ENCODE assay signal across 9 mouse cellular contexts in the genomic region with DNA sequence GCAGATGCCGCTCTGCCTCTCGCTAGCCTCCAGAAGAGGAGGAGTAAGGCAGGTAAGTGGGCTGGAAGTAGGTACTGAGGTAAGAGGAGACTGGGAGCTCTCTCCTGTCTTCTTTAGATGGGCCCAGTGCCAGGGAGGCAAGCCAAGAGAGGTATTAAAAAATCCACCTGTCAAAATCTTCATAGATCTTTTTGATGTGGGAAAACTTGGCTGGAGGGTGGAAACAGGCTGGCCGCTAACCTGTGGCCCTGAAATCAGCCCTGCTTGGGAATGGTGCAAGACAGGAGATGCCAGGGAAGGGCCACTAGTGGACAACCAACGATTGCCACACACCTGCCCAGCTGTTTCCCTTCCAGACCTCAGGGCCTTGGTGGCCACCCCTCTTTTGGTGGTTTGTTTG. TPM values are rescaled to one million over a fixed set of nuclear protein-coding genes. Genes with fewer than 3 reads are reported as not detected.
A peak's percentile ranks its signal among the peaks of the same experiment; 100 is the strongest.
DNase-seq lines count a peak whose midpoint lies in the region; ATAC-seq lines count a peak whose summit lies in the region.
"Had no signal": no experiment of that assay in that cellular context is flagged by ENCODE, and none has a peak within 500 bp of the region (broad histone marks: within the 10 kb centered on the region; RNA-seq: fewer than 3 reads in every experiment).

No protein-coding gene starts in this region.

- 87% methylated on average over 4 of the region's 4 CpGs for whole genome bisulfite sequencing in heart, embryonic 14.5 days
- WGBS in embryonic facial prominence, embryonic 15.5 days, result 78% methylated on average over 4 of the region's 4 CpGs
- WGBS in liver, embryonic 15.5 days (ENCODE audit: insufficient replicate concordance), result 76% methylated on average over 4 of the region's 4 CpGs

- DNase-seq in heart, adult 9 months (ENCODE audit: low spot score in 2 of 2), result no peak
- no peak for DNase-seq in urinary bladder, postnatal 4 days (ENCODE audit: low spot score in 2 of 2)
- DNase-seq in gastrocnemius, adult 8-10 months (ENCODE audit: low spot score in 2 of 2), result no peak
- no peak for DNase-seq in layer of hippocampus, adult 8-10 months (ENCODE audit: low spot score in 2 of 2)

- H3K9me3 ChIP-seq in heart, embryonic 14.5 days (ENCODE audit: control insufficient read depth, low read length), result no peaks in the 10 kb centered on the region
- H3K9me3 ChIP-seq in embryonic facial prominence, embryonic 15.5 days (replicated peaks), result no peaks in the 10 kb centered on the region
- H3K9me3 ChIP-seq in liver, embryonic 15.5 days (replicated peaks), result no peaks in the 10 kb centered on the region

- no peaks in the 10 kb centered on the region for H3K27me3 ChIP-seq in heart, embryonic 14.5 days (ENCODE audit: control insufficient read depth, insufficient read depth, low read length)
- no peaks in the 10 kb centered on the region for H3K27me3 ChIP-seq in embryonic facial prominence, embryonic 15.5 days
- H3K27me3 ChIP-seq in liver, embryonic 15.5 days, result no peaks in the 10 kb centered on the region
- H3K27me3 ChIP-seq: Patski had no signal

- peaks cover 33 to 47% of the 10 kb centered on the region in 2 experiments for H3K4me1 ChIP-seq in heart, embryonic 14.5 days (ENCODE audit: control insufficient read depth in 2 of 2, insufficient read depth in 2 of 2, low read length in 2 of 2)
- H3K4me1 ChIP-seq in brown adipose tissue, adult 24 weeks (ENCODE audit: control insufficient read depth, insufficient read depth, insufficient read length, low read length), result peaks cover 13% of the 10 kb centered on the region
- peaks cover 37% of the 10 kb centered on the region for H3K4me1 ChIP-seq in embryonic facial prominence, embryonic 15.5 days
- peaks cover 53% of the 10 kb centered on the region for H3K4me1 ChIP-seq in liver, embryonic 15.5 days (replicated peaks)

- H3K27ac ChIP-seq in heart, embryonic 14.5 days (replicated peaks in 1 of 2; ENCODE audit: control insufficient read depth in 1 of 2, insufficient read depth in 1 of 2, low read depth in 2 of 2, low read length in 2 of 2), result no peak overlapping the region
- peak overlapping the region; percentile 85 for H3K27ac ChIP-seq in brown adipose tissue, adult 24 weeks (replicated peaks; ENCODE audit: low read depth, low read length)
- H3K27ac ChIP-seq in embryonic facial prominence, embryonic 15.5 days (replicated peaks), result 0 out of 2 replicates have a peak overlapping the region, but pooled peaks have one; percentile 4
- H3K27ac ChIP-seq in liver, embryonic 15.5 days (replicated peaks), result peak overlapping the region; percentile 96

- ATAC-seq in heart, embryonic 14.5 days (ENCODE audit: insufficient number of reproducible peaks, insufficient read depth, low FRiP score, low read depth), result no peak
- ATAC-seq in embryonic facial prominence, embryonic 15.5 days (ENCODE audit: insufficient number of reproducible peaks, low FRiP score, low TSS enrichment, low read depth), result no peak
- no peak for ATAC-seq in liver, embryonic 15.5 days (ENCODE audit: insufficient read depth)
- ATAC-seq: Patski had no signal

- H3K9ac ChIP-seq in heart, embryonic 14.5 days (ENCODE audit: low read length), result peak overlapping the region; percentile 95; the same call in 1 of the 2 replicates
- H3K9ac ChIP-seq in embryonic facial prominence, embryonic 15.5 days, result no peak overlapping the region
- peak overlapping the region; percentile 100; the same call in 1 of the 2 replicates for H3K9ac ChIP-seq in liver, embryonic 15.5 days

- peak overlapping the region in 1 of 2 experiments; percentile 86; a peak in 2 of 4 replicates for H3K4me3 ChIP-seq in heart, embryonic 14.5 days (ENCODE audit: control insufficient read depth in 1 of 2, insufficient read depth in 1 of 2, low read depth in 1 of 2, low read length in 2 of 2)
- peak overlapping the region; percentile 98 for H3K4me3 ChIP-seq in brown adipose tissue, adult 24 weeks (ENCODE audit: insufficient read depth, low read depth, low read length)
- H3K4me3 ChIP-seq in embryonic facial prominence, embryonic 15.5 days (replicated peaks), result 0 out of 2 replicates have a peak overlapping the region, but pooled peaks have one; percentile 2
- H3K4me3 ChIP-seq in liver, embryonic 15.5 days (replicated peaks), result peak overlapping the region; percentile 100

- H3K36me3 ChIP-seq in heart, embryonic 14.5 days (ENCODE audit: control insufficient read depth, insufficient read depth, low read length), result peaks cover 40% of the 10 kb centered on the region
- peaks cover 8% of the 10 kb centered on the region; the same call in 1 of the 2 replicates for H3K36me3 ChIP-seq in embryonic facial prominence, embryonic 15.5 days
- peaks cover 28% of the 10 kb centered on the region for H3K36me3 ChIP-seq in liver, embryonic 15.5 days (replicated peaks)

- H3K4me2 ChIP-seq in heart, embryonic 14.5 days (ENCODE audit: low read length), result peak overlapping the region; percentile 86
- H3K4me2 ChIP-seq in embryonic facial prominence, embryonic 15.5 days (replicated peaks), result peak overlapping the region; percentile 82; the same call in 1 of the 2 replicates
- peak overlapping the region; percentile 89 for H3K4me2 ChIP-seq in liver, embryonic 15.5 days

RNA-seq across cellular contexts. Expression of a gene that starts 1.5 kb away (rescaled TPM):
- polyA plus RNA-seq in heart, embryonic 14.5 days (2014; fragmentation: Nextera tagmentation; extraction: Ambion mirVana), result 127 and 135 TPM in 2 replicates
- 378 and 560 TPM in 2 replicates for polyA plus RNA-seq in brown adipose tissue, adult 24 weeks (2012; ENCODE audit: insufficient read depth, insufficient read length, missing spikeins)
- polyA plus RNA-seq in embryonic facial prominence, embryonic 15.5 days (2015; fragmentation: Nextera tagmentation; extraction: Ambion mirVana), result 29.4 and 32.1 TPM in 2 replicates
- 24.3 and 29.0 TPM in 2 replicates for polyA plus RNA-seq in liver, embryonic 15.5 days (2015; fragmentation: Nextera tagmentation; extraction: Ambion mirVana)
- 100 to 1,000 TPM; 355 to 420 (median 382) TPM for total RNA-seq in gastrocnemius, adult 8-10 months (2022)
- 10 to 100 TPM; 48.9 to 59.3 (median 50.7) TPM for total RNA-seq in layer of hippocampus, adult 8-10 months (2022)

RNA-seq across cellular contexts. Expression of a gene that starts 1.7 kb away (rescaled TPM):
- 42.0 and 61.2 TPM in 2 replicates for polyA plus RNA-seq in heart, embryonic 14.5 days (2014; fragmentation: Nextera tagmentation; extraction: Ambion mirVana)
- polyA plus RNA-seq in brown adipose tissue, adult 24 weeks (2012; ENCODE audit: insufficient read depth, insufficient read length, missing spikeins), result 83.8 and 94.3 TPM in 2 replicates
- polyA plus RNA-seq in embryonic facial prominence, embryonic 15.5 days (2015; fragmentation: Nextera tagmentation; extraction: Ambion mirVana), result 146 and 154 TPM in 2 replicates
- polyA plus RNA-seq in liver, embryonic 15.5 days (2015; fragmentation: Nextera tagmentation; extraction: Ambion mirVana), result 129 and 141 TPM in 2 replicates
- 10 to 100 TPM; 55.6 to 70.0 (median 63.9) TPM for total RNA-seq in gastrocnemius, adult 8-10 months (2022)
- 100 to 1,000 TPM; 165 to 175 (median 173) TPM for total RNA-seq in layer of hippocampus, adult 8-10 months (2022)

RNA-seq across cellular contexts. Expression of a gene that starts 22.0 kb away (rescaled TPM):
- 16.8 and 20.8 TPM in 2 replicates for polyA plus RNA-seq in heart, embryonic 14.5 days (2014; fragmentation: Nextera tagmentation; extraction: Ambion mirVana)
- polyA plus RNA-seq in brown adipose tissue, adult 24 weeks (2012; ENCODE audit: insufficient read depth, insufficient read length, missing spikeins), result 10.4 and 13.8 TPM in 2 replicates
- polyA plus RNA-seq in embryonic facial prominence, embryonic 15.5 days (2015; fragmentation: Nextera tagmentation; extraction: Ambion mirVana), result 34.6 and 34.7 TPM in 2 replicates
- polyA plus RNA-seq in liver, embryonic 15.5 days (2015; fragmentation: Nextera tagmentation; extraction: Ambion mirVana), result 16.6 and 19.1 TPM in 2 replicates
- 1 to 10 TPM; 3.9 to 4.5 (median 4.1) TPM for total RNA-seq in gastrocnemius, adult 8-10 months (2022)
- 10 to 100 TPM; 23.2 to 30.7 (median 25.1) TPM for total RNA-seq in layer of hippocampus, adult 8-10 months (2022)

RNA-seq across cellular contexts. Expression of a gene that starts 50.1 kb away (rescaled TPM):
- 28.3 and 31.6 TPM in 2 replicates for polyA plus RNA-seq in heart, embryonic 14.5 days (2014; fragmentation: Nextera tagmentation; extraction: Ambion mirVana)
- 77.1 and 78.5 TPM in 2 replicates for polyA plus RNA-seq in brown adipose tissue, adult 24 weeks (2012; ENCODE audit: insufficient read depth, insufficient read length, missing spikeins)
- 21.8 and 22.9 TPM in 2 replicates for polyA plus RNA-seq in embryonic facial prominence, embryonic 15.5 days (2015; fragmentation: Nextera tagmentation; extraction: Ambion mirVana)
- polyA plus RNA-seq in liver, embryonic 15.5 days (2015; fragmentation: Nextera tagmentation; extraction: Ambion mirVana), result 7.5 and 7.7 TPM in 2 replicates
- 10 to 100 TPM; 13.2 to 29.8 (median 17.4) TPM for total RNA-seq in gastrocnemius, adult 8-10 months (2022)
- total RNA-seq in layer of hippocampus, adult 8-10 months (2022), result 100 to 1,000 TPM; 104 to 146 (median 121) TPM

RNA-seq across cellular contexts. Expression of a gene that starts 55.0 kb away (rescaled TPM):
- polyA plus RNA-seq in heart, embryonic 14.5 days (2014; fragmentation: Nextera tagmentation; extraction: Ambion mirVana), result 94.6 and 97.3 TPM in 2 replicates
- 66.4 and 76.9 TPM in 2 replicates for polyA plus RNA-seq in brown adipose tissue, adult 24 weeks (2012; ENCODE audit: insufficient read depth, insufficient read length, missing spikeins)
- polyA plus RNA-seq in embryonic facial prominence, embryonic 15.5 days (2015; fragmentation: Nextera tagmentation; extraction: Ambion mirVana), result 106 and 114 TPM in 2 replicates
- 18.9 and 20.4 TPM in 2 replicates for polyA plus RNA-seq in liver, embryonic 15.5 days (2015; fragmentation: Nextera tagmentation; extraction: Ambion mirVana)
- 10 to 100 TPM; 15.3 to 18.5 (median 16.8) TPM for total RNA-seq in gastrocnemius, adult 8-10 months (2022)
- total RNA-seq in layer of hippocampus, adult 8-10 months (2022), result 100 to 1,000 TPM; 230 to 295 (median 278) TPM

Comparison
In these comparisons a context has a peak if more than half of its experiments do, and no peak if none do; other contexts are left out.
1. H3K27ac ChIP-seq: peak in brown adipose tissue, adult 24 weeks (single experiment), embryonic facial prominence, embryonic 15.5 days (single experiment) and liver, embryonic 15.5 days (single experiment); none in heart, embryonic 14.5 days (0 of 2).
2. Peak in every context shown above with its lines, with median percentiles within 50 percentile points of each other: H3K4me2 ChIP-seq.